Mouse (Mus musculus): ENCODE data around the gene Sertad3. TPM values are rescaled to one million over a fixed set of nuclear protein-coding genes. Genes with fewer than 3 reads are reported as not detected.

The Sertad3 gene
- polyA plus RNA-seq, 1 experiment from 2014 or later, result 22.0 TPM

- no peak for DNase-seq
- no peaks in the 10 kb centered on the region for H3K36me3 ChIP-seq (ENCODE audit: insufficient read depth)
- no peak overlapping the region for H3K4me3 ChIP-seq (ENCODE audit: low read depth, low read length)
- H3K9me3 ChIP-seq (ENCODE audit: low read depth, low read length), result no peaks in the 10 kb centered on the region
- 0 out of 2 replicates have a peak, but pooled peaks cover 3% of the 10 kb centered on the region for H3K27me3 ChIP-seq (ENCODE audit: insufficient read depth, low read length)
- WGBS, result 71% methylated on average over 4 of the region's 4 CpGs
- peak; percentile 44 for TF ChIP-seq CTCF (IDR thresholded peaks at IDR 0.05; ENCODE audit: low read depth)
- no peak for ATAC-seq (ENCODE audit: insufficient read depth)
- no peak overlapping the region for H3K27ac ChIP-seq (ENCODE audit: low read depth)
- no peaks in the 10 kb centered on the region for H3K4me1 ChIP-seq (ENCODE audit: insufficient read depth)
- no peak overlapping the region for H3K4me2 ChIP-seq
- no peak overlapping the region for H3K9ac ChIP-seq
These were observed 33.6 kb upstream of the Sertad3 start for GRCm38 (mm10) chr7:27440014-27440413.

- ATAC-seq (ENCODE audit: insufficient read depth), result no peak
- H3K27ac ChIP-seq (ENCODE audit: low read depth), result no peak overlapping the region
- peak overlapping the region; percentile 93 for H3K4me2 ChIP-seq
- peaks cover 5% of the 10 kb centered on the region; the same call in 1 of the 2 replicates for H3K4me1 ChIP-seq (ENCODE audit: insufficient read depth)
- no peaks in the 10 kb centered on the region for H3K36me3 ChIP-seq (ENCODE audit: insufficient read depth)
- no peak for DNase-seq
- WGBS, result 6% methylated on average over 18 of the region's 18 CpGs
- H3K27me3 ChIP-seq (ENCODE audit: insufficient read depth, low read length), result peaks cover 20% of the 10 kb centered on the region
- TF ChIP-seq CTCF (IDR thresholded peaks at IDR 0.05; ENCODE audit: low read depth), result no peak
- H3K4me3 ChIP-seq (ENCODE audit: low read depth, low read length), result peak overlapping the region; percentile 49
- no peaks in the 10 kb centered on the region for H3K9me3 ChIP-seq (ENCODE audit: low read depth, low read length)
- peak overlapping the region; percentile 65 for H3K9ac ChIP-seq
These were observed 27.5 kb upstream of the Sertad3 start for GRCm38 (mm10) chr7:27446051-27446450.

DNA sequence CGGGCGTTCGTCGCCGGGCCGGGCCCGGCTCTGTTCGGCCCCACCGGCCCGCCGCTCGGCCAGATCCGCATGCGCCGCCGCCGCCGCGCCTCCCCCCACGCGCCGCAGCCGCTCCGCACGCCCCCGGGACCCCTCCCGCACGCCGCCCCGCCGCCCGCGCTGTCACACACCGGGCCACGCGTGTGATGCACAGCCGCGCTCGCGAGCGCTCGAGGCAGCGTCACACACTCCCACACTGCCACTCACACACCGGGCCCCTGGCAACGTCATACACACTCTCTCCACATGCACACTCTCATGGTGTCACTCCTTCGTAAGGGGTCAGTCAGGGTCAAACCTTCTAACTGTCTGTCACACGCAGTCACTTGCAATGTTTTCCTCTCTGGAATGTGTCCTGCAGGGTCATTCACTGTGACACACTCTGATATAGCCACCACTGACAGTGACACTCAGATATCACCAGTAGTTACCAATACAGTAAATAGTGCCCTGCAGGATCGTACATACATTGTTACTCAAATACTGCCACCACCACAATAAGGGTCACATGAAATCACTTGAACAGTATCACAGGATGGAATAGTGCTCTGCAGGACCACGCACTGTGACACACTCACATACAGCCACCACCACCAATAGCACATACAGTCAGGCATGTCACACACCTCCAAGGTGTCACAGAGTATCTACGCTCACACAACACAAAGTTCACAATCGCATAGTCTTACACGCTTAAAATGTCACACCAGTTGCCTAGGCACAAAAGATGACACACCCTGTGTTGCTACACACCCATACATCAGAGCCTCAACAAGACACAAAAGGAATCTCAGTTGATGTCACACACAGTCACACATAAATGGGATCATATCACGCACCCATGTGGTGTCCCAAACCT lies 26.8 kb upstream of the Sertad3 start:
- H3K27me3 ChIP-seq (ENCODE audit: insufficient read depth, low read length), result peaks cover 20% of the 10 kb centered on the region
- H3K9me3 ChIP-seq (ENCODE audit: low read depth, low read length), result no peaks in the 10 kb centered on the region
- peaks cover 5% of the 10 kb centered on the region; the same call in 1 of the 2 replicates for H3K4me1 ChIP-seq (ENCODE audit: insufficient read depth)
- peak overlapping the region; percentile 65 for H3K9ac ChIP-seq
- H3K4me2 ChIP-seq, result peak overlapping the region; percentile 93
- WGBS, result 7% methylated on average over 53 of the region's 53 CpGs
- ATAC-seq (ENCODE audit: insufficient read depth) (peak; percentile 5), DNase-seq (peak; percentile 34)
- TF ChIP-seq CTCF (IDR thresholded peaks at IDR 0.05; ENCODE audit: low read depth), result no peak
- H3K4me3 ChIP-seq (ENCODE audit: low read depth, low read length), result peak overlapping the region; percentile 58
- H3K27ac ChIP-seq (ENCODE audit: low read depth), result no peak overlapping the region
- H3K36me3 ChIP-seq (ENCODE audit: insufficient read depth), result no peaks in the 10 kb centered on the region

DNA sequence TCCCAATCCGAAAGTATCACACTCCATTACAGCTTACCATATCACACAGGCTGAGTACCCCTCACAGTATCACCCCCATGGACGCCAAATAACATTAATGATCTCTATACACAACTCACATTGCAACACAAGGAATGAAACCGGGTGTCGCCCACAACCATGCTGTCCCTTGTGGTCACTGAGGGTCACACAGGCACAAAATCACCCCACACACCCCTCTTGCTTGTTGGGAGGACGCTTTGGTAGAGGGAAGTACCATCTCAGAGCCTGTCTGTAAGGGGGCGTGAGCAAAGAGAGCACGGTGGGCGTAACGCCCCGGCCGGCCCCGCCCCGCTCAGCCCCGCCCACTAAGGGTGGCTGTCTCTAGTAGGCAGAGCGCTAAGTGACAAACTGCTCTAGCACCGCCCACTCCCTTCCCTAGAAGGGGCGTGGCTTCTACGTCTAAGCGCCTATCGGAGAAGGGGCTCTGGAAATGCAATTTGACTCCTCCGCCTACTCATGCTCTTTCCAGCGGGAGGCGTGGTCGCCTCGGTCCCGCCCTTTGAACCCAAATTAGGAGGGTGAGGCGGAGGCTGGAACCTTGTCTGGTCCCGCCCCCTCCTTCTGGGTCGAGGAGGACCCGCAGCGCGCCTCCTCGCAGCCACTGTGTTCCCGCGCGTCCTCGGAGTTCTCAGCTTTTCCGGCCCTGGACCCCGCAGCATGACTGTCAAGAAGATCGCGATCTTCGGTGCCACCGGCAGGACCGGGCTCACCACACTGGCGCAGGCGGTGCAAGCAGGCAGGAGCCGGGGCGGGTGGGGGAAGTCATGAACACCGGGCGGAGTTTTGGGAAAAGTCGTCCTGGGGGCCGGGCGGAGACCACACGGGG lies 25.9 kb upstream of the Sertad3 start, which contains the start of the genes Sptbn4 and Blvrb:
Sptbn4 (minus strand) TSS at position 268 of the 868 bp plus-strand sequence.
Blvrb (plus strand) TSS at position 560 of the 868 bp plus-strand sequence.
- H3K4me2 ChIP-seq, result peak within 1 kb of the TSS; percentile 93
- peaks cover 5% of the 10 kb centered on the region; the same call in 1 of the 2 replicates for H3K4me1 ChIP-seq (ENCODE audit: insufficient read depth)

GRCm38 (mm10) chr7:27448421-27449206 lies 25.0 kb upstream of the Sertad3 start:
- Histone ChIP-seq H3K27ac (ENCODE audit: low read depth) (peak overlapping the region; percentile 36; the same call in 1 of the 2 replicates), H3K9me3 (ENCODE audit: low read depth, low read length) (no peaks in the 10 kb centered on the region), H3K9ac (peak overlapping the region; percentile 69), H3K27me3 (ENCODE audit: insufficient read depth, low read length) (peaks cover 20% of the 10 kb centered on the region), H3K4me1 (ENCODE audit: insufficient read depth) (peaks cover 5% of the 10 kb centered on the region; the same call in 1 of the 2 replicates), H3K4me3 (ENCODE audit: low read depth, low read length) (peak overlapping the region; percentile 58), H3K4me2 (peak overlapping the region; percentile 93), H3K36me3 (ENCODE audit: insufficient read depth) (no peaks in the 10 kb centered on the region)
- ATAC-seq (ENCODE audit: insufficient read depth), result no peak
- 52% methylated on average over 15 of the region's 15 CpGs for WGBS
- no peak for TF ChIP-seq CTCF (IDR thresholded peaks at IDR 0.05; ENCODE audit: low read depth)
- DNase-seq, result peak; percentile 49

More for the DNA sequence above, 25.9 kb upstream of the Sertad3 start, which contains the start of the genes Sptbn4 and Blvrb:
- TF ChIP-seq CTCF (IDR thresholded peaks at IDR 0.05; ENCODE audit: low read depth), result peak; percentile 56
- Histone ChIP-seq H3K4me3 (ENCODE audit: low read depth, low read length) (peak within 1 kb of the TSS; percentile 58), H3K9ac (peak within 1 kb of the TSS; percentile 69), H3K9me3 (ENCODE audit: low read depth, low read length) (no peaks in the 10 kb centered on the region), H3K36me3 (ENCODE audit: insufficient read depth) (no peaks in the 10 kb centered on the region), H3K27ac (ENCODE audit: low read depth) (peak within 1 kb of the TSS; percentile 36; the same call in 1 of the 2 replicates), H3K27me3 (ENCODE audit: insufficient read depth, low read length) (peaks cover 20% of the 10 kb centered on the region)
- 1% methylated on average over 54 of the region's 54 CpGs for WGBS
- DNase-seq (peak; percentile 100), ATAC-seq (ENCODE audit: insufficient read depth) (peak; percentile 91)

Data from lung, embryonic 14.5 days (tissue).